Mouse (Mus musculus) kidney, embryonic 14.5 days (tissue): ENCODE results near the gene Parvb. TPM values are rescaled to one million over a fixed set of nuclear protein-coding genes. Genes with fewer than 3 reads are reported as not detected.

Experiments
- ATAC-seq: fragments of 200-750 bp; cut with Nextera tagmentation; 2 replicates; pipeline ENCODE4 v1.8.0; 2017; ENCODE audit warnings: moderate number of reproducible peaks, mild to moderate bottlenecking, moderate TSS enrichment, moderate library complexity; ENCODE audit not compliant: low FRiP score, low TSS enrichment
- H3K27ac ChIP-seq: fragments of 300-500 bp; sonication (generic); 2 replicates; pipeline ENCODE4 v1.5.1; 2014; ENCODE audit warnings: low read depth, mild to moderate bottlenecking, low read length, moderate library complexity, mixed read lengths
- H3K27me3 ChIP-seq: fragments of 300-500 bp; sonication (generic); 2 replicates; pipeline ENCODE4 v1.6.1; 2014; ENCODE audit warnings: mild to moderate bottlenecking, low read length; ENCODE audit not compliant: control insufficient read depth, insufficient read depth
- H3K36me3 ChIP-seq: fragments of 300-500 bp; sonication (generic); 2 replicates; pipeline ENCODE4 v1.6.1; 2014; ENCODE audit warnings: low read length, mixed read lengths; ENCODE audit not compliant: control insufficient read depth, insufficient read depth
- H3K4me1 ChIP-seq: fragments of 300-500 bp; sonication (generic); 2 replicates; pipeline ENCODE4 v1.6.1; 2014; ENCODE audit warnings: low read length, mixed read lengths; ENCODE audit not compliant: control insufficient read depth, insufficient read depth
- H3K4me2 ChIP-seq: fragments of 300-500 bp; sonication (generic); replicated peaks from 2 replicates; pipeline ENCODE4 v1.6.1; 2014; ENCODE audit warnings: low read depth, mild to moderate bottlenecking, low read length
- H3K4me3 ChIP-seq: fragments of 300-500 bp; sonication (generic); 2 replicates; pipeline ENCODE4 v1.5.1; 2014; ENCODE audit warnings: mild to moderate bottlenecking, low read length
- H3K9ac ChIP-seq: fragments of 300-500 bp; sonication (generic); 2 replicates; pipeline ENCODE4 v1.6.1; 2014; ENCODE audit warnings: low read depth, mild to moderate bottlenecking, low read length, moderate library complexity
- H3K9me3 ChIP-seq: fragments of 300-500 bp; sonication (generic); 2 replicates; pipeline ENCODE4 v1.6.1; 2016; ENCODE audit warnings: low read length; ENCODE audit not compliant: control insufficient read depth
- WGBS: fragments of 180-500 bp; shearing (Covaris S2); extraction: QIAGEN DNeasy Blood & Tissue Kit; methylation state at CpG from one replicate; pipeline ENCODE4 v1.1.7; 2014; 5-methylcytosine and 5-hydroxymethylcytosine counted together
- polyA plus RNA-seq: library from polyadenylated mRNA; unstranded; fragments of >200 nt; fragmentation: Nextera tagmentation; extraction: Ambion mirVana; gene quantifications from 2 replicates; pipeline ENCODE4 v1.2.1, GENCODE M21; 2014

Parvb gene
- polyA plus RNA-seq, 1 experiment from 2014 or later: 3.9 TPM

DNA sequence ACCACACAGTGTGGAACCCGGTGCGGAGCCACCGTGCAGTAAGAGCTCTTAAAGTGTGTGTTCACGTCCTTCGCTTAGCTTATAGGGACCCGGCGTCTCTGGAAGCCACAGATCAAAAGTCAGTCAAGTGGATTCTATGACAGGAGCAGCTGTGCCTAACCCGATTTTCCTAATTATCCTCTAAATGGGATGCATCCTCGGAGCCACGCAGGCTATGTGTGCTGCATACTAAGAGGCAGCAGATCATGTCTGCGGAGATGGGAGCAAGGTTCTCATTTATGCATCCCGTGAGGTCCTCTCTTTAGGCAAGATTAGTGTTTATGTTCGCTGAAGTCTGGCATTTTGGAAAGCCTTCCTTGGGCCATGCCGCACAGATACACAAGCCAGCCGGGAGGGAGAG lies 4.9 kb upstream of the Parvb start:
- no peaks in the 10 kb centered on the region for H3K9me3 ChIP-seq
- no peaks in the 10 kb centered on the region for H3K36me3 ChIP-seq
- H3K4me3 ChIP-seq: no peak overlapping the region
- peaks cover 9% of the 10 kb centered on the region for H3K27me3 ChIP-seq
- no peak overlapping the region for H3K9ac ChIP-seq
- peaks cover 7% of the 10 kb centered on the region; the same call in 1 of the 2 replicates for H3K4me1 ChIP-seq
- no peak overlapping the region for H3K4me2 ChIP-seq
- 85% methylated on average over 15 of the region's 15 CpGs for WGBS
- H3K27ac ChIP-seq: no peak overlapping the region
- ATAC-seq: no peak

DNA sequence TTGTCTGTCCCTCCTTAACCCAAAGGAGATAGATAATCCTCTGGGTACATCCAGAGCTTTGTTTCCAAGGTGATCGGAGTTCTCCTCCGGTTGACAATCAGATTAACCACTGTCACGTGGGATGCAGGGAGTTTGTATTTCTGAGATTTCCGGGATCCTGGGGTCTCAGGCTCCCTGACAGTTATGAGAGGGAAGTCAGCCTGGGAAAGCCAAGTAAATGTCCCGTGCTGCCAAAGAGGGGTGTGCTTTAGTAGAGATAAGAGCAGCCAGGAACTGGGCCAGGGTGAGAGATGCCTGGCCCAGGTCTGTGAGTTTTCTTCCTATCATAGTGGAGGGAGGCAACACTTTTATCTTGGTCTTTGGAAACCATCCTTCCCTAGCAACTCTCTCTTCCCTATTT lies 1.2 kb upstream of the Parvb start:
- H3K4me1 ChIP-seq: peaks cover 7% of the 10 kb centered on the region; the same call in 1 of the 2 replicates
- H3K4me2 ChIP-seq: peak overlapping the region; percentile 90
- no peaks in the 10 kb centered on the region for H3K36me3 ChIP-seq
- no peak for ATAC-seq
- no peak overlapping the region for H3K27ac ChIP-seq
- peaks cover 12% of the 10 kb centered on the region for H3K27me3 ChIP-seq
- no peak overlapping the region for H3K9ac ChIP-seq
- no peaks in the 10 kb centered on the region for H3K9me3 ChIP-seq
- H3K4me3 ChIP-seq: no peak overlapping the region
- 14% methylated on average over 5 of the region's 5 CpGs for WGBS

DNA sequence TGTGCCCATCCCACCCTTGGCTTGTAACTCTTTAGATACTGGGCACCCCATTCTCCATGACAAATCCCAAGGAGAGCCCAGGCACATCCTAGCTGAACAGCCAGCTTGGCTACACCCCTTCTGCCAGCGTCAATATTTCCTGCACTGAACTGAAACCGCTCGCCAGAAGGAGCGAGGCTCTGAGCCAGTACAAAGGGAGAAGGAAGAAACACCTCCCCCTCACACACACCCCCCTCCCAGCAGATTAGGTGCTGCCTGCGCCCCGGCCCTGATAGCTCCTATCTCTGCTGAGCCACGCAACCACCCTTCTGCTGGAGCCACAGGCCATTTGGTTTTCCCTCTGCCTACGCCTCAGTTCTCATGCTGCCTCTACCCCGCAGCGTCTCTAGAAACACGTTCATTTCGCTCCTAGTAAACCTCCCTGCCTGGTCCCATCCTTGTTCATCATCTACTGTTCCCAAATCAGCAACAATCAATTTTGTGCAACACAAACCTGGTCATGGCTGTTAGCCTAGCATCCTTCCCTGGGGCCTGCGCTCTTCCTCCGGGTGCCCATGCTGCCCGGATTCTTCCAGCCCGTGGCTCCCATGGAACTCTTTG lies 630 bp upstream of the Parvb start:
- ATAC-seq: peak; percentile 24; the same call in 1 of the 2 replicates
- WGBS: 5% methylated on average over 16 of the region's 16 CpGs
- H3K4me2 ChIP-seq: peak overlapping the region; percentile 90
- H3K4me3 ChIP-seq: peak overlapping the region; percentile 57
- H3K27me3 ChIP-seq: peaks cover 12% of the 10 kb centered on the region
- H3K9me3 ChIP-seq: no peaks in the 10 kb centered on the region
- H3K36me3 ChIP-seq: no peaks in the 10 kb centered on the region
- H3K4me1 ChIP-seq: peaks cover 7% of the 10 kb centered on the region; the same call in 1 of the 2 replicates
- H3K27ac ChIP-seq: no peak overlapping the region
- peak overlapping the region; percentile 61; the same call in 1 of the 2 replicates for H3K9ac ChIP-seq

DNA sequence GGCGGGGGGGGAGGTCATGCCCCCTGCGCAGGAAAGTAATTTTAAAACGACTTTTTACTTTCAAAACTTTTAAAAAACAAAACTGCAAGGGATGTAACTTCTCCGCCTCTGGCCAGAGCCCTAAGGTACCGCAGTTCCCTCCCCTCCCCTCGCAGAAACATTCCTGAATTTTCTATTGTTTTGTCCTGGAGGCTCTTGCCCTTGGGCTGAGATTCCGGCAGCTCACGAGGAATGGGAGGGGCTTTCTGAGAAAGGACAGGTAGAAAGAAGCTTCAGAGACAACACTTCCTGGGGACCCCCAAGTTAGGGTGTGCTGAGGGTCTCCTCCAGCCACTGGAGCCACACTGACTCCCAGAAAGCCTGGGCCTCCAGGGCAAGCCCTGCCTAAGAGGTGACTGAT lies 766 bp downstream of the Parvb start:
- ATAC-seq: no peak; the same call in 1 of the 2 replicates
- H3K9me3 ChIP-seq: no peaks in the 10 kb centered on the region
- WGBS: 20% methylated on average over 8 of the region's 8 CpGs
- H3K4me3 ChIP-seq: peak overlapping the region; percentile 57
- no peak overlapping the region for H3K27ac ChIP-seq
- H3K36me3 ChIP-seq: no peaks in the 10 kb centered on the region
- H3K27me3 ChIP-seq: peaks cover 12% of the 10 kb centered on the region
- H3K9ac ChIP-seq: peak overlapping the region; percentile 61; the same call in 1 of the 2 replicates
- peaks cover 7% of the 10 kb centered on the region; the same call in 1 of the 2 replicates for H3K4me1 ChIP-seq
- peak overlapping the region; percentile 90 for H3K4me2 ChIP-seq

DNA sequence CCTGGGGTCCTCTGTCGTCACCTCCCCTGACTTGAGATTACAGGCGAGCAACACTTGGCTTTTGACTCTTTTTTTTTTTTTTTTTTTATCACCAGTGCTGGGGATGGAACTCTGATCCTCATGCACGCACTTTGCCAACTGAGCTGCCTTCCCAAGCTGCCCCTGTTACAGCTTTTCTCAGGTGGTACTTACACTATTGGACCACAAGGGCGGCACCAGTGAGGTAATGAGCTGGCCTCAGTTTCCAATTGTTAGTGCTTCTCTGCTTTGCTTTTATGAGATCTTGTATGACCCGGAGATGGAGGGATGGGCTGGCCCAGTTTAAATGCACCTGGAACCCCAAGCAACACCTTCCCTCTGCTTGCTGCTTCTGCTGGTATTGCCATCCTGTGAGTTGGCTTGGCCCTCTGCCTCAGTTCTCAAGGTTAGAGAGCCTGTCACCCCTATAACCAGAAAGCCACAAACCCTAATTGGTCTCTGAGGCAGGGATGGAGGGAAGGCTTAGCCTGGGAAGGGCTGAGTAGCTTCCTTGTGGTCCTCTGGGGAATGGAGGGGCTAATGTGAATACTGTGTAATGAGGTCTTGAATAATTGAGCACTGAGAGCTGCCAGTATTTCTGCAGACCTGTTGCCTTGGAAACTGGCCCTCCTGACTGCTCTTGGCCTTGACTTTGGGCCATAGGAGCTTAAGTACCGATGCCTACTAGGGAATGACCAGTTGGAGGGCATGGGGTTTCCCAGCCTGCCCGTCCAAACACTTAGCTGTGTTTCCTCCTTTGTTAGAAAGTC lies 3.1 kb downstream of the Parvb start:
- Histone ChIP-seq H3K27ac (no peak overlapping the region), H3K36me3 (no peaks in the 10 kb centered on the region), H3K9me3 (no peaks in the 10 kb centered on the region), H3K4me2 (no peak overlapping the region), H3K4me3 (no peak overlapping the region), H3K4me1 (peaks cover 18% of the 10 kb centered on the region), H3K27me3 (peaks cover 7% of the 10 kb centered on the region), H3K9ac (no peak overlapping the region)
- WGBS: 91% methylated on average over 7 of the region's 7 CpGs
- ATAC-seq: no peak

DNA sequence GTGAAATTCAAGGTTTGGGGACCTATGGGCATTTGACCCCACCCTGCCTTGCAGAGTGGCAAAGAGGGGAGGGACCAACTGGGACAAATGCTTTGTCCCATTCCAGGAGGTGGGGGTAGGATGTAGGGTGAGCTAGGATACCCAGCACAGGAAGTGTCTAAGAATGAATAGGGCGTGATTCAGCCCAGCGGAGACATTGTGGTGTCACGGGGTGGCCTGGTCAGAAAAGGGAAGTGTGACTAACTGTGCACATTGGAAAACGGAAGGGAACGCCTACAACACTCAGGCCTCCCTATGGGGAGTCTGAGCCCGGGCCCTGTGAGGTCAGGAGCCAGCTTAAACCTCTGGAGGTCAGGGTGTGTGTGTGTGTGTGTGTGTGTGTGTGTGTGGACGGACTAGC lies 3.8 kb downstream of the Parvb start:
- peaks cover 7% of the 10 kb centered on the region for H3K27me3 ChIP-seq
- ATAC-seq: no peak; the same call in 1 of the 2 replicates
- H3K4me2 ChIP-seq: no peak overlapping the region
- no peaks in the 10 kb centered on the region for H3K9me3 ChIP-seq
- peaks cover 17% of the 10 kb centered on the region for H3K4me1 ChIP-seq
- WGBS: 80% methylated on average over 7 of the region's 7 CpGs
- no peak overlapping the region for H3K27ac ChIP-seq
- no peak overlapping the region for H3K9ac ChIP-seq
- no peaks in the 10 kb centered on the region for H3K36me3 ChIP-seq
- no peak overlapping the region for H3K4me3 ChIP-seq

DNA sequence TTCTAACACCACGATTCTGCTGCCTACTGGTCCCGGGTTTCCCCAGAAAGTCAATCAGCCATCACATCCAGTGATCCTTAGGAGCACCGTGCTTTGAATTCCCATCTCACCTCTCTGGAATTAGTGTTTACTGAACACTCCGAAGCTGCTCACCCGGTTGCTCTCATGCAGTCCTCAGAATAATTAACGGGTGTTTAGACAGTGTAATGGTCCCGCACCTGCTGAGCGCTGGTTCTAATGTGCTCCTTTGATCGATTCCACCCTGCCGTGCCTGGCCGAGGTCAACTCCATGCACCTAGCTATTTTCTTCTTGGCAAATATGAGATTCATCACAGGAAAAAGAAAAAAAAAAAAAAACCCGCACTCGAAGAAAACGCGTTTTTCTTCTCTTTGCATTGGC lies 6.7 kb downstream of the Parvb start:
- peaks cover 16% of the 10 kb centered on the region for H3K4me1 ChIP-seq
- H3K36me3 ChIP-seq: no peaks in the 10 kb centered on the region
- no peak overlapping the region for H3K4me2 ChIP-seq
- WGBS: 21% methylated on average over 15 of the region's 15 CpGs
- no peaks in the 10 kb centered on the region for H3K9me3 ChIP-seq
- no peak overlapping the region for H3K9ac ChIP-seq
- ATAC-seq: no peak
- H3K27ac ChIP-seq: no peak overlapping the region
- H3K27me3 ChIP-seq: no peaks in the 10 kb centered on the region; the same call in 1 of the 2 replicates
- no peak overlapping the region for H3K4me3 ChIP-seq

DNA sequence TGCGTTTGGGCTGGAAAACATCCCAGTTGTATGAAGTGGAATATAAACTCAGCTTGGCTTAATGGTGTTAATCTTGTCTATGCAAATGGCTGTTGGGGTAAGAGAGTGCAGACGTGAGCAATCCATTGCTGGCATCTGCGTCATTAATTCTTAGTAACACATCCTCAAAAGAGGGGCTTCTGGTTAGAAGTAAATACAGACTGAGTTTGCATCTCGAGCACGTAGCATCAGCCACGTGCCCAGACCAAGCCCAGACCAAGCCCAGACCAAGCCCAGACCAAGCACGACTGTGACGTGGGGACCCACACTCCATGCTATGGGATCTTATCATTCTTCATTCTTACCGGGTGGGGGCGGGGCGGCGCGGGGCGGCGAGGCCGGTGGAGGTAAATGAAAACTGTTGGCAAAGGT lies 7.2 kb downstream of the Parvb start:
- no peaks in the 10 kb centered on the region; the same call in 1 of the 2 replicates for H3K27me3 ChIP-seq
- 18% methylated on average over 16 of the region's 16 CpGs for WGBS
- no peak overlapping the region for H3K4me2 ChIP-seq
- no peak overlapping the region for H3K4me3 ChIP-seq
- H3K4me1 ChIP-seq: peaks cover 16% of the 10 kb centered on the region
- H3K27ac ChIP-seq: no peak overlapping the region
- H3K9ac ChIP-seq: no peak overlapping the region
- H3K9me3 ChIP-seq: no peaks in the 10 kb centered on the region
- no peak for ATAC-seq
- no peaks in the 10 kb centered on the region for H3K36me3 ChIP-seq

DNA sequence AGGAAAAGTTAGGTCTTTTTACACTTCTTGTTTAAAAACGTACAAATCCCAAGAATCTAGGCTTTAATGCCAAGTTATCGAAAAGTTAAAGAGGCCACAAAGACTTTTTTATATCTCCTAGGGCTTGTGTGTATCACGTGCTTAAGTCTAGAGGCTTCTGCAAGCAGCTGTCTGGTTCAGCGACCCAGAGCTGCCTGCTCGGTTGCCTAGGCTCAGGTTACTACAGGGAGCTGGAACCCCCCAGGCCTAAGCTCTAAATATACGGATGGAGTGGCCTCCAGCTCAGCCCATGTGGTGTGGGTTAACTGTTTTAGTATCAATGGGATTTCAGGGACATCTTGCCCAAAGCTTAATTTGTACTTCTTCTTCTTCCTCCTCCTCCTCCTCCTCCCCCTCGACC lies 9.7 kb downstream of the Parvb start:
- 25% methylated on average over 7 of the region's 7 CpGs for WGBS
- H3K4me1 ChIP-seq: peaks cover 16% of the 10 kb centered on the region
- no peak overlapping the region for H3K27ac ChIP-seq
- H3K36me3 ChIP-seq: no peaks in the 10 kb centered on the region
- H3K9me3 ChIP-seq: no peaks in the 10 kb centered on the region
- H3K9ac ChIP-seq: no peak overlapping the region; the same call in 1 of the 2 replicates
- ATAC-seq: 0 out of 2 replicates have a peak, but pooled peaks have one; percentile 77
- no peak overlapping the region for H3K4me2 ChIP-seq
- no peaks in the 10 kb centered on the region; the same call in 1 of the 2 replicates for H3K27me3 ChIP-seq
- no peak overlapping the region for H3K4me3 ChIP-seq
